Mouse (Mus musculus) G1E (cell line): Measurements from ENCODE around the gene Mb21d2.

ENCODE experiments used
- CTCF ChIP-seq: IDR thresholded peaks from 2 replicates; pipeline ENCODE4 v1.5.1; 2012; ENCODE audit warnings: low read depth, low read length, inconsistent platforms, mixed read lengths
- GATA1 ChIP-seq: IDR thresholded peaks from 2 replicates; pipeline ENCODE4 v1.6.1; 2012; ENCODE audit warnings: borderline replicate concordance, low read length, inconsistent platforms, mixed read lengths
- GATA2 ChIP-seq: IDR thresholded peaks from 2 replicates; pipeline ENCODE4 v1.6.1; 2012; ENCODE audit warnings: low read depth, low read length, inconsistent platforms, borderline replicate concordance
- POLR2AphosphoS5 ChIP-seq: IDR thresholded peaks from 2 replicates; pipeline ENCODE4 v1.6.1; 2012; ENCODE audit warnings: low read depth, low read length, inconsistent platforms; ENCODE audit not compliant: insufficient replicate concordance

DNA sequence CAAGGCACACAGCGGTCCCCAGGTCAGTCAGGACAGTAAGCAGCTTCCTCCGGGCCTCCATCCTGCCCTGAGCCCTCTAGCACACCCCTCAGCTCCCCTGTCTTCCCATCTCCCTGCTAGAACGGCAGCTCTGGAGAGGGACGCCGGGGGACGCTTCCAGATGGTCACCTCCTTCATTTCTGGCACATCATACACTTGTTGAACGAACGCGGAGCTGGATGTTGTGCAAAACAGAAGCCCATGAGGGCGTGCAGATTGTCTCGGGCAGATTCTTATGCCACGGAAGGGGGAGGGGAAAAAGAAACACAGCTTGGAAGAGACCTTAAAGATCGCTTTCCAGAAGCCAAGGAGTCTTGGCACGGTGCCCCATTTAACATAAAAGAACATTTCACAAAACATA lies 78.6 kb downstream of the Mb21d2 start:
- TF ChIP-seq GATA2: no peak
- TF ChIP-seq CTCF: no peak
- TF ChIP-seq POLR2AphosphoS5: no peak
- TF ChIP-seq GATA1: no peak
